Mouse (Mus musculus) liver, embryonic 14.5 days (tissue): ENCODE results near the gene Nsrp1.
A peak's percentile ranks its signal among the peaks of the same experiment; 100 is the strongest.

Source experiments
- CTCF ChIP-seq: IDR thresholded peaks from 2 replicates; pipeline ENCODE4 v1.5.1; 2016; ENCODE audit warnings: antibody characterized with exemption, low read depth, control low read depth
- EP300 ChIP-seq: IDR thresholded peaks from 2 replicates; pipeline ENCODE4 v1.6.1; 2016; ENCODE audit warnings: antibody characterized with exemption, low read depth

DNA sequence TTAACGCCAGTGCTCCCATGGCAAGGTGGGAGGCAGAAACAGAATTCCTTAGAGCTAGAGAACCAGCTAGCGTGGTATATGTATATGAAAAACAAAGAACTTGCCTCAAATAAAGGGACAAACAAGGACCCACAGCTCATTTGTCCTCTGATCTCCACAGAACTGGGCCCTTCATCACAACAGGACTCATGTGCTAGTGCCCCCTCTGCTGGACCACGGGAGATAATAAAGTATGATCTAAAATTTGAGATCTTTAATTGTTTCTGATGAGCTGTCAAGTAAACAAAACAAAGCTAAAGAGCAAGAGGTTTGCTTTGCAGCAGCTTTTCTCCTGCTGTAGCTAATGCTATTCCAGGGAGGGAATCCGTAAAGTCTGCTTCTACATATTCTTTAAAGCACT lies 7.5 kb downstream of the Nsrp1 start:
- TF ChIP-seq CTCF (peak; percentile 36), EP300 (no peak)
